Mouse (Mus musculus): ENCODE data around the gene Ctps. TPM values are rescaled to one million over a fixed set of nuclear protein-coding genes. Genes with fewer than 3 reads are reported as not detected.

Gene Ctps
- polyA plus RNA-seq (2017; shearing (Covaris generic)) = 24.3 TPM

DNA sequence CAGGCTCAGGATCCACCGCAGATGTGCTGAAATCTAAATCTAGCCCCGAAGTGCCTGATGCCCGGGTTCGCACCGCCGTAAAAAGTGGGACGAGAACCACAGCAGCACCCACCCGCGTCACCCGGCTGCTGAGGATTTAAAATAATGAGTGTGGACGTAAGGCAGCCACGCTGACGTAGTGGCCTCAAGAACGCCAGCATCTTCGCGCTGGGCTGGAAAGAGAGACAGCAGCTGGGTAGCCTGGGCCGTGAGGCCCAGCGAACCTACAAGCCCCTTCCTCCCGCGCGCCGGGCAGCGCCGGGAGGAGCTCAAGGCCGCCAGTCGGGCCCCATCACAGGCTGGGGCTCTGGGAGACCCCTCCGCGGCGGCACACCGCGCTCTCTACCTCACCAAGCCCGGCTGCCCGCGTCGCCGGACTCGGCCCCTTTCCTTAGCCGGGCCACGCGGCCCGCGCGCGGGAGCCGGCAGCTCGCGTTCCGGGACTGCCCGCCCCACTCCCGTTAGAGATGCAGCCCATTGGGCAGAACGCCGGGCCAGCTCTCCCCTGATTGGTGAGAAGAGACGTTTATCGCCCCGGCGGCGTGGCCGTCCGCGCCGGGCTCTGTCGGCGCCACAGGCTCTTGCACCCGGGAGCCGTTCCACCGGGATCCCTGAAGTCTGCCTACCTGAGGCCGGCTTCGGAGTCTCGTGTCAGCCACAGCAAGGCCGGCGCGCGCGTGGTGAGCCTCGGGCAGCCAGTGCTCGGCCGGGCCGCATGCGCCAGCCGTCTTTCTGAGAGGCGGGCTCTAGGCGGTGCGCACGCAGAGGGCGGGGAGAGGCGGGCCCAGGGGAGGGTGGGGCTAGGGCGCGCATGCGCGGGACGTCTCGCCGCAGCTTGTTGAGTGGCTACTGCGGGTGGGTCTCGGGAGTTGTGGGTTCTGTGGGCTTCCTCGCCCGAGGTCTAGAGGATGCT, at the start of gene Ctps:
Ctps (minus strand) TSS at position 791 of the 952 bp plus-strand sequence.

GRCm38 (mm10) chr4:120588445-120588844, 18.4 kb upstream of the Ctps start, which contains the start of gene Gm8439:
Gene Gm8439 (plus strand): TSS chr4:120588745.

DNA sequence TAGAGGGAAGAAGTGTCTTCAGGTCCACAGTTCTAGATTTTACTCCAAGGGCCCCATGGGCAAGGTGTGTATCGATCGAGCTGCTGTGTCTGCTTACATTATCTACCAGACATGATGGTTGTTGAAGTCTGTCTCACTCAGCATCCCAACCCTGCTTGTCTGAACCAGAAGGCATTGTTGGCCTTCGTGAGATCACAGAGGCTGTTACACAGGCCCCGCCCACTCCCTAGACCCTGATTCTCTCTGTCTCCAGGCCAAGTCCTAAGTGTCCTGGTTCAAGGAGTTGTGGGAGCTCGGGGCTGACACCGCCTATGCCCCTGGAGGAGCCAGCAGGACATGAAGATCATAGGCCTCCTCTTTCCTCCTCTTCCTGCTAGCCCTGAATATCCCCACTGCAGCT, 38.1 kb downstream of the Ctps start, which contains the start of gene Slfnl1:
Slfnl1 (plus strand) TSS at position 246 of the 400 bp plus-strand sequence.

Other genes starting within 250 kb of the Ctps start
- gene Scmh1, start 165.0 kb downstream of the Ctps start, polyA plus RNA-seq (2017; shearing (Covaris generic)) = 19.7 TPM
- not detected for gene Slfnl1, start 38.0 kb downstream of the Ctps start, polyA plus RNA-seq (2017; shearing (Covaris generic))
- gene Gm8439, start 18.5 kb upstream of the Ctps start, polyA plus RNA-seq (2017; shearing (Covaris generic)) = not detected
- gene Cited4, start 96.3 kb upstream of the Ctps start, polyA plus RNA-seq (2017; shearing (Covaris generic)) = 1.2 TPM
- gene Kcnq4, start 178.3 kb upstream of the Ctps start, polyA plus RNA-seq (2017; shearing (Covaris generic)) = not detected